Mouse (Mus musculus) layer of hippocampus, adult 11-12 months (tissue): ENCODE results near the gene Gm21866.
"Not testable (repeated sequence)": the region's sequence is repeated elsewhere in the genome, so short reads cannot be mapped to it uniquely, and the experiment has no call there.

ENCODE experiments used
- DNase-seq: peaks from one replicate; pipeline ENCODE4 v3.0.0; 2022; ENCODE audit warnings: low spot score

Gm21866 gene

DNA sequence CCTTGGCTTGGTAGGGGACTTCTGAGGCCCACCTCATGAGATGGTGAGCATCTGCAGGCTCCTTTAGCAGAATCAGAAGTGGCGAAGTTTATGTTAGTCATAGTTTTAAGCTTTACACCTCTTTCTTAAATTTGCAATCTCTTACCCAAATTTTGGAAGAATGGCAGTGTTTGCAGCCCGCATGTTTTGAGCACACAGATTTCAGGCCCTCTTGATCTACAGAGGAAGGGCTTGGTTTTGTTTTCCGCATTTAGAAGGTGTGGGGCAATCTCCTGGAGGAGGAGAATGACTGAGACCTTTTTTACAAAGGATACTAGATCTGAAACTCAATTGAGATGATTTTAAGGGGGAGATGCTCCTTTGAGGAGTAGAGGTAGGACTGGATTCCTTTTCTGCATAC lies at the start of gene Gm21866:
Gm21866 (minus strand) TSS at position 101 of the 400 bp plus-strand sequence.
- not testable (repeated sequence) for DNase-seq

DNA sequence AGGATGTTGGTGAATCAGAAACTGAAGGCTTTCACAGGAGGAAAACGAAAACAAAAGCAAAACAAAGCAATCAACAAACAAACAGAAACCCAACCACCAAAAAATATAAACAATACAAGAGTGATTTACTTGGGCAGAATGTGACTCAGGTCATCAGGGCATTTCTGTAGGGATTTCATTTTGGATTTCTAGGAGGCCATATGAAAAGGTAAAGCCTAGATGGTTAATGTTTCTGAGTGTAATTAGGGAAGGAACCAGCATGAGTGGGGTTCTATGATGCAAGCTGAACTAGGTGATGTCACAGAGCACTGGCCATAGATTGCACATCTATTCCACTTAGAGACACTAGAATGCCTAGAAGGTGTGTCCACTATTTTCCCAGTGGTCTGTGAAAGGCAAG lies 28.3 kb upstream of the Gm21866 start, which contains the start of gene Gm20773:
Gm20773 (plus strand) TSS at position 301 of the 400 bp plus-strand sequence.
- DNase-seq: not testable (repeated sequence)
